Mouse (Mus musculus) adrenal gland, postnatal 36 days (tissue): ENCODE results near the gene Il21r. TPM values are rescaled to one million over a fixed set of nuclear protein-coding genes. Genes with fewer than 3 reads are reported as not detected.

Source experiments
- DNase-seq, 2 experiments: peaks; one replicate each; pipeline ENCODE4 v3.0.0; 2021; ENCODE audit warnings: mixed read lengths in 1 of 2
- total RNA-seq, 2 experiments: library from RNA; stranded (reverse); gene quantifications; 2 replicates each; pipeline ENCODE4 v1.2.3; 2021

Il21r gene
- total RNA-seq, 2 experiments from 2014 or later, result 0.43 to 0.56 TPM

- no peak for DNase-seq
These were observed 28.4 kb upstream of the Il21r start for GRCm38 (mm10) chr7:125574832-125575231.

DNA sequence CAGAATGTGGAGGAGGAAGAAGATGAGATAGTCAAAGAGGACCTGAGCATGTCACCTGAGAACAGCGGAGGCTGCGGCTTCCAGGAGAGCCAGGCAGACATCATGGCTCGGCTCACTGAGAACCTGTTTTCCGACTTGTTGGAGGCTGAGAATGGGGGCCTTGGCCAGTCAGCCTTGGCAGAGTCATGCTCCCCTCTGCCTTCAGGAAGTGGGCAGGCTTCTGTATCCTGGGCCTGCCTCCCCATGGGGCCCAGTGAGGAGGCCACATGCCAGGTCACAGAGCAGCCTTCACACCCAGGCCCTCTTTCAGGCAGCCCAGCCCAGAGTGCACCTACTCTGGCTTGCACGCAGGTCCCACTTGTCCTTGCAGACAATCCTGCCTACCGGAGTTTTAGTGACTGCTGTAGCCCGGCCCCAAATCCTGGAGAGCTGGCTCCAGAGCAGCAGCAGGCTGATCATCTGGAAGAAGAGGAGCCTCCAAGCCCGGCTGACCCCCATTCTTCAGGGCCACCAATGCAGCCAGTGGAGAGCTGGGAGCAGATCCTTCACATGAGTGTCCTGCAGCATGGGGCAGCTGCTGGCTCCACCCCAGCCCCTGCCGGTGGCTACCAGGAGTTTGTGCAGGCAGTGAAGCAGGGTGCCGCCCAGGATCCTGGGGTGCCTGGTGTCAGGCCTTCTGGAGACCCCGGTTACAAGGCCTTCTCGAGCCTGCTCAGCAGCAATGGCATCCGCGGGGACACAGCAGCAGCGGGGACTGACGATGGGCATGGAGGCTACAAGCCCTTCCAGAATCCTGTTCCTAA lies 27.3 kb upstream of the Il21r start:
- DNase-seq, result no peak

DNA sequence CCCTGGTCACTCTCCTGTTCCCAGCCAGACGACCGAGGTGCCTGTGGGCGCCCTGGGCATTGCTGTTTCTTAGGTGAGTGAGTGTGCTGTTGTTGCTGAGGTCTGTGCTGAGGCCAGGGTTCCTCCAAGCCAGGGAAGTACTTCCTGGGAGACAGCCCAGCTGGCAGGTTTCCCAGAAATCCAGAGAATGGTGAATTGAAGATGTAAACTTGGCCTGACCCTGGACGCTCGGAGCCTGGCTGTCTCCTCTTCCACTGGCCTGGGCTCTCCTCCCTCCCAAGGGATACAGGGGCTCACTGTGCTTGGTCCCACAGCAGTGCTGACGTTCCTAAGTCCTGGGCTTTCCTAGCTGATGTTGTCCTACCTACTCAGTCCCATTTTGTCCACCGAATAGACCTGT lies 26.2 kb upstream of the Il21r start:
- DNase-seq, result peak; percentile 82 to 83

DNA sequence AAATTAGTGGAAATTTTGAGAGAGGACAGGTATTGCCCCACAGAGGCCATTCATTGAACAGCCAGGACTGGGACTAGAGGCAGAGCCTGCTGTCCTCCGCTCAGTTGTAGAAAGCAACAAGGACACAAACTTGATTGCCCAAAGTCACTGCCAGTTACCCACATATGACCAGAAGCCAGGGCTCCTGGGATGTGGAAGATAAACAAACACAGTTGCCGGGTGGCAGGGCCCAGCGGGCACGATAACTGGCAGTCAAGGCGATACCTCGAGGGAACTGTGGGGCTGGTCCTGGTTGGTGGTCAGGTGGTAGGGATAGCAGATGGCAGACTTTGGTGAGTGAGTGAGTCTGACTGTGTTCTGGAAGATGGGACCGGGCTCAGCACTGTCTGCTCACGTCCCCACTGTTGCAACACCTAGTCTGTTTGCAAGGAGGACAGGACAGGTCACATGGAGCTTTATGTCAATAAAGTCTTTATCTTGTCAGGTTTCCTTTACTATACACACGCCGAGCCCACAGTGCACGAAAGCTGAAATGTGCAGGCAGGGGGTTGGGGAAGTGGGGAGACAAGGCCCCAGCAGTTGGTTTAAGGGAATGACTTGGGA lies 25.6 kb upstream of the Il21r start:
- no peak for DNase-seq

- DNase-seq, result no peak
These were observed 25.1 kb upstream of the Il21r start for GRCm38 (mm10) chr7:125578106-125578505.

DNA sequence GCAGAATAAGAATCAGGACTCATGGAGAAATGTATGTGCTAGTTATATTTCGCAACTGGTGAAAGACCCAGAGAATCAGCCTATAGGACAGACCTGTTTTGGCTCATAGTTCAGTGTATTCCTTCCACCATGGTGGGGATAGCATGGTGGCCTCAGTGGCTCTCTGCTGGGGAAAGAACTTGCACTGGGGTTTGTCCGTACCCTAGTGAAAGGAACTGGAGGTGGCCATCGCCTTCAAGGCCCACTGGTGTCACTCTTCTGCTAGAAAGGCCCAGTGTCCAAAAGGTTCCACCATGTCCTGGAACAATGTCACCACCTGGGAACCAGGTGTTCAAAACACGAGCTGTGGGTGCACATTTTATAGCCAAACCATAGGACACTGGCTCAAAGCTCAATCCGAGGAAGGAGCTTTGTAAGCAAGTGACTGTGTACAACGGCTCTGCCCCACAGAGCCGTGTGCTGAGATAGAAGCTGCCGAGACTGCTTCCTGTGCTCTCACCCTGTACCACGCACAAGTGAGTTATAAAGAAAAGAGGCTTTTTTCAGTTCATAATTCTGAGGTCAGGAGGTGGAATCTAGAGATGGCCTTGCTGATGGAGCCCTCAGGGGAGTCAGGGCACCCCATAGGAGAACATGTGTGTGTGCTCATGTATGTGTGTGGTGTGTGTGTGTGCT lies 23.5 kb upstream of the Il21r start:
- no peak for DNase-seq

DNA sequence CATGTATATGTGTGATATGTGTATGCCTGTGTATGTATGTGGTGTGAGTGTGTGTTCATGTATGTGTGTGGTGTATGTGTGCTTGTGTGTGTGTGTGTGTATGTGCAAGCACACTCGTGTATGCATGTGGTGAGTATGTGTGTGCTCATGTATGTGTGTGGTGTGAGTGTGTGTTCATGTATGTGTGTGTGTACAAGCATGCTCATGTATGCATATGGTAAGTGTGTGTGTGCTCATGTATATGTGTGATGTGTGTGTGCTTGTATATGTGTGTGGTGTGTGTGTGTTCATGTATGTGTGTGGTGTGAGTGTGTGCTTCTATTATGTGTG lies 23.0 kb upstream of the Il21r start:
- no peak for DNase-seq

DNA sequence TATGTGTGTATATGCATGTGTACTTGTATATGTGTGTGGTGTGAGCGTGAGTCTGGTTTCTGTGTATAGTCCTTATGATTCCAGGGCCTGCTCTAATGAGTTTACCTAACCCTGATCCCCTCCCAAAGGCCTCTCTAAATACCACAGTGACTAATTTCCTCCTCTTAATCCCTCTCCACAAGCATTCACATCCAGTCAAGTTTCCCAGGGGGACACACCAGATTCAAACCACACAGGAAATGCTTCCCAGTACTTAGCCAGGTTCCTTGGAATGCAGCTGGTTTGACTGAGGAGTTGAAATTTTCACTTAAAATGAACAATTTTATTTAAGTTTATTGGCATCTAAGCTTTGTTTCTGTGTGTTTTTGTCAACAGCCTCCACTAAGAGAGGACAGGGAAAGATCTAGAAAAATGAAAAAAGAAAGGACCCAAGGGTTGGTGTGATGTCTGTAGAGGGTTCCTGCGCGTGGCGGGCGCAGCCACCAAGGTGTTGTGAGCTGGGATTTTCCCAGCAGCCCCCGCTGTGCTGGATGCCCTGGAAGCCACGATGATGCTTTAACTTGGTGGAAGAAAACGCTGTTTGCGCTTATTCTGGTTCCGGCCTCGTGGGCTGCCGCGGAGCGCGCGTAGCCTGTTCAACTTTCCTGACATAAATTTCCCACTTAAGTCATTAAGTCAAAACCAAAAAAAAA lies 22.5 kb upstream of the Il21r start:
- DNase-seq, result no peak

DNA sequence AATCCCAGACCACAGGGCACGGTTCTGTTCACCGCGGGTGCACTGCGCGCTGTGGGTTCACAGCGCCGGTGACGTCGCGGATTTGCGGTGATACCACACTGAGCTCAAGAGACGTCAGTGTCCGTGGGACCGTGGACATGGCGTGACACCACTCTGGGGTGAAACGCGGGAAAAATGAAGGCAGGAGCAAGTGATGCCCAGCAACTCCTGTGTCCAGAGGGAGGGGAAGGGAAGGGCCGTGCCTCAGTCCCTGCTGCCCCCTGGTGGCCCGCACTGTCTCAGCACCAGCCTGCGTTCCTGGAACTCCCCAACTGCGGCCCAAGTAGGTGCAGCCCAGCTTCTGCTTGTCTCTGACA lies 21.9 kb upstream of the Il21r start:
- peak; percentile 91 to 95 for DNase-seq

GRCm38 (mm10) chr7:125583325-125584004 lies 19.8 kb upstream of the Il21r start:
- DNase-seq, result no peak

DNA sequence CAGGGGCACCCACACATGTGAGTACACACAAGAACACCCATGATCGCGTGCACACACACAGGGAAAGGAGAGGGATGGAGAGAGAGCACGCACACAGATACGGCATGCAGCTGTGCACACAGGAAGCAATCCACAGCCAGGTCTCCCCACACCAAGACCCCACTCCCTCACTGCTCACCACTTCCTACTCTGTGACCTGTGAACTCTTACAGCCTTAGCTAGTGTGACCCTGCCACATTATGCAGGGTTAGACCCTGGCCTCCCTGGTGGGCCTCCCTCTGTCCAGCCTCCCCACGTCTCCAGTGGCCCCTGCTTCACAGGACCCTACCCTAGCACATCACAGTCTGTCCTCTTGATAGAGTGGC lies 19.2 kb upstream of the Il21r start:
- DNase-seq, result no peak

DNA sequence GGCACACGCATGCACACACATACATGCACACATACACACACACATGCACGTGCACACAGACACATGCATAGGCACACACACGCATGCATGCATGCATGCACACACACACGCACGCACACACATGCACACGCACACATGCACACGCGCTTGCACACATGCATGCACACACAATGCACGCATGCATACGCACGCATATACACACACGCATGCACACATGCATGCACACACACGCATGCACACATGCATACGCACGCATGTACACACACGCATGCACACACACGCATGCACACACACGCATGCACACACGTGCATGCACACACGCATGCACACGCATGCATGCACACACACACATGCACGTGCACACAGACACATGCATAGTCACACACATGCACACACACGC lies 16.9 kb upstream of the Il21r start:
- no peak for DNase-seq

- DNase-seq, result no peak
These were observed 14.5 kb upstream of the Il21r start for GRCm38 (mm10) chr7:125588721-125589120.

DNA sequence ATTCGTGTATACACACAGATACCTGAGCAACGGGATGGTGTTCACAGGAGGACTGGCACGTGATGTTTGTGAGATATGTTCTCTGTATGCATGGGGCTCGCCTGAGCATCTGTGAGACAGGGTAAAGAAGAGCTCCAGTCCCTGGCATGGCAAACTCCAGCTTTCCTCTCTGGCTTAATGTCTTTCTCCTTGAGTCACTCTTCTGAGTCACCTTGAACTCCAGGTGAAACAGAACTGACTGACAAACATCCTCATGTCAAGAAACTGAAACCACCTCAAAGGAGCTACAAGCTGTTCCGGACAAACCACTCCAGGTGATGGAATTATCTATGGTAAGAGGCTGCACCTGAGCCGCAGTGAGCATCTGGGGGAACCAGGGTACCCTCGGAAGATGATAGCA lies 13.3 kb upstream of the Il21r start:
- DNase-seq, result no peak

- no peak for DNase-seq
These were observed 9.4 kb upstream of the Il21r start for GRCm38 (mm10) chr7:125593831-125594230.

GRCm38 (mm10) chr7:125596406-125596805 lies 6.8 kb upstream of the Il21r start:
- no peak for DNase-seq

GRCm38 (mm10) chr7:125597083-125597482 lies 6.1 kb upstream of the Il21r start:
- DNase-seq, result no peak

- DNase-seq, result no peak
These were observed 5.5 kb upstream of the Il21r start for GRCm38 (mm10) chr7:125597516-125598347.

- no peak for DNase-seq
These were observed 3.8 kb upstream of the Il21r start for GRCm38 (mm10) chr7:125599373-125599973.

- DNase-seq, result no peak
These were observed 3.1 kb upstream of the Il21r start for GRCm38 (mm10) chr7:125600136-125600535.

DNA sequence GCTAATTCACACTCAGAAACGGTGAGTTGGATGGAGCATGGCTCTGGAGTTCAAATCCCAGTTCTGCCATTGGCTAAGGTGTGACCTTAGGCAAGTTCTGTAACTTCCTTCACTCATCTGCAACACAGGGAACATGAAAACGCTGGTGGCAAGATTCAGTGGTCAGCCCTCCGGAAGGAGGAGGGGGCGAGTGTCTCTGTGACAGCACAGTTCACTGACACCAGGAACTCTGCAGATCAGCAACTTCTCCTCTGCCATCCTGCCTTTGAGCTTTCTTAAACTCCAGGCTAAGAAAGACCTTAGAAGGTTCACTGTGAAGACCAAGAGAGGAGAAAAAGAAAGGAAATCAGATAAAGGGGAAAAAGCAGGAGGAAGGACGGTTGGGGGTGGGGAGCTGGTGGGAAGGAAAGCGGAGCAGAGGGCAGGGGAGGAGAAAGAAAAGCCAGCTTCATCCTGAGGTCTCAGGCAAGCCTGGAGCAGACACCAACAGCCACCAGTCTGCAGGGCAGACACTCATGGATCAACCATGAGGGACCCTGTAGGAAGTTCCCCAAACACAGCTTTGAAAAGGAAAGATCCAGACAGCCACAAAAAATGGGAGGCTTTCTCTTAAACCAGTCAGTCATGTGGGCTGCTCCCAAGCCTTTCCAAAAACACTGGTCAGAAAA lies 2.5 kb upstream of the Il21r start:
- no peak for DNase-seq
